Mouse (Mus musculus) spleen, adult 18-20 months (tissue): ENCODE data around the gene Mtx1.
"Not testable (repeated sequence)": the region's sequence is repeated elsewhere in the genome, so short reads cannot be mapped to it uniquely, and the experiment has no call there.

Experiments used
- DNase-seq, 2 experiments: peaks; one replicate each; pipeline ENCODE4 v3.0.0; 2022; ENCODE audit warnings: mixed read lengths in 2 of 2

The Mtx1 gene

DNA sequence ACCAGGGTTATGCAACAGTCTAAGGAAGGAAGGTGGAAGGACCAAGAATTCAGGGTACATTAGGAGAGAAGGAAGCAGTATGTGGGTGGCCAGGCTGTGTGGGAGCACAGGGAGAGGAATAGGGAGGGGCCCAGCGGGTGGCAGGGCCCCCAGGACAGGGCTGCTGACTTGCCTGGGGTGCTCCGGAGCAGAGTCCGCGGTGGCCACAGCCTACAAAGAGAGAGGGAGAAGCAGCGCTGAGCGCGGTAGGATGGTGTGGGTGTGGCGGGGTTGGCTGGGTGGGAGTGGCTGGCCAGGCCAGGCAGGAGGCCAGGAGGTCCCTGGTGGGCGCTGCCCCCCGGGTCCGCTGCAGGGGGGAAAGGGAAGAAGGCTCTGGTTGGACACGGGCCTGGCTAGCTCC lies 11.6 kb upstream of the Mtx1 start:
- DNase-seq: no peak

- no peak for DNase-seq
Observed at GRCm38 (mm10) chr3:89237682-89238081, 10.8 kb upstream of the Mtx1 start.

DNA sequence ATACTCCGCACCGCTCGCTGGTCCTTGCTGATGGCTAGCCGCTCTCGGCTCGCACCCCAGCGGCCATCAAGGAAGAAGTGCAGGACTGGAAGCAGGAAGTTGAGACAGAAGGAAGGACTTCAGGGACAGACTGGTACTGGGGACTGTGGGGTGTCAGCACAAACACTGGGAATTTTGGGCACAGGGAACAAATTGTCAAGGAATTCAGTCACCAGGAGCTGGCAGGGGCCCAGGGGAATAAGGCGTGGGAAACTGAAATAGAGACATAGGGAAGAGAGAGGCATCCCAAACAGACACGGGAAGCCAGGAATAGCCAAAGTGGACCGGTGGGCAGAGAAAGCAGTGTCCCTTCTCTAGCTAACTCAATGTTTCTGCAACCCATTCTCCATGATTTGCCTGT lies 9.6 kb upstream of the Mtx1 start:
- no peak for DNase-seq

DNA sequence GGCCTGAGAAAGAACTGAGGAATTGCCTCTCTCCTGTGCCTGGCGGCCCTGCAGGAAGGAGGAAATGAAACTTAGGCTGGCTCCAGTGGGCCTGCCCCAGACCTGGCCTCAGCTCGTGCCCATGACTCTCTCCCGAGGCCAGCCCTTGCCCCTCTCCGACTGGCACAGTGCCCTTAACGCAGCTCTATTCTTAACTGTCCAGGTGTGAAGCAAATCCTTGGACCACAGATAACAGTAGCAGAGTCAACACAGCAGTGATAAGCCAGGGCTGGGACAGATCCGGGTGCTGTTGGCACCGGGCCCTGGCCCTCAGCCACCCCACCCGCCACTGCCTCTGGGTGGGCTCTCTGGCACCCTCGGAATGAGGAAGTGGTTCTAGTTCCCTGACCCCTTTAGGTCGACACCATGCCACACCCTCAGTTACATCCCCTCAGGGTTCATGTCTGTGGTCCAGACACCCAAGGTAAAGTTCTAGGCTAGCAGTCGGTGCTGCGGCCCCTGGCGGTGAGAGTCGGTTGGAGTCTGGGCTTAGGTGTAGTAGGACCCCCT lies 6.7 kb upstream of the Mtx1 start:
- peak in 1 of 2 experiments; percentile 52 for DNase-seq

DNA sequence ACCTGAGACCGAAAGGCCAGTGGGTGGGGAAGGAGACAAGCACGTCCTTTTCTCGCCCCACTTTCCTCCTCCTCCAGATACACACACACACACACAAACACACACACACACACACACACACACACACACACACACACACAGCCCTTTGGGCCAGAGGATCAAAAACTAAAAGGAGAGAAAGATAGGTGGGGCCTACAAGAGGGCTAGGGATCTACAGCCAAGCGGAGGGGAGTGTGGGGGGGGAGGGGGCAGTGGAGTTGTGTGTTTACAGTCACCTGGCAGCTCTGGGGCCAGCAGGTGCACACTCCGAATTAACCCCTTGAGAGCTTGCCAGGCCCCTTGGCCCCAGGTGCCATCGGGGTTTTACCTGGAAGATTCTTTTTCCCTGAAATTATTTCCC lies 5.7 kb upstream of the Mtx1 start:
- DNase-seq: no peak

DNA sequence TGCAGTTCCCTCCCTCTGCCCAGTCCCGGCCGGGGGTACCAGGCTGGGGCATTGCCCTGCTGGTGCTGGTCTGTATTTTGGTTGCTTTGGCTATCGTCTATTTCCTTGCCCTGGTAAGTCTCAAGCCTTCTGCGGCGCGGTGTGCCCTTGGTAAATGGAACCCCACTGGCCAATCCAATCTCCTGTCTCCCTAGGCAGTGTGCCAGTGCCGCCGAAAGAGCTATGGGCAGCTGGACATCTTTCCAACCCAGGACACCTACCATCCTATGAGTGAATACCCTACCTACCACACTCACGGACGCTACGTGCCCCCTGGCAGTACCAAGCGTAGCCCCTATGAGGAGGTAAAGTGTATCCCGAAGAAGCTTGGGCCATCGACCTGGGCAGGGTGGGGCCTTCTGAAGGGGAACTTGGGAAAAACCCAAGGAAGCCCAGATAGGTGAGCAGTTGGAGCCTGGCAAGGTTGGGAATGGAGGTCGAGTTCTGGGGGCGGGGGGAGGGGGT lies 4.9 kb upstream of the Mtx1 start:
- no peak for DNase-seq

- DNase-seq: no peak
Observed at GRCm38 (mm10) chr3:89231345-89231744, 4.5 kb upstream of the Mtx1 start.

GRCm38 (mm10) chr3:89230561-89230960 lies 3.7 kb upstream of the Mtx1 start:
- no peak for DNase-seq

DNA sequence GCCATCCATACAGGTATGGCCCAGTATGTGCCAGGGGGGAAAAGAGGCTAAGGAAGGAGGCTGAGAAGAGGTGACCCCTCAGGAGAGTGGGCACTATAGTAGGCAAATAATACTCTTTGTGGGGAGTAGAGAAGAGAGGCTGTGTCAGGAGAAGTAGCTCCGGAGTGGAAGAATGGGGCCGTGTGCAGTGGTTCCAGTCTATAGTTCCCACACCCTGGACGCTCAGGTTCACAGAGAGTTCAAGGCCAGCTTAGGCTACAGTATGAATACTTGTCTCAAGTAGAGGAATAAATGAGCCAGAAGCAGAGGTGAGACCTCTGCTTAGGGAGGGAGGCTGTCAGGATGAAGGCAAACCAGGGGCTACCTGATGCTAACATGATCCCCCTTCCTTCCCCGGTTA lies 2.4 kb upstream of the Mtx1 start:
- no peak for DNase-seq

GRCm38 (mm10) chr3:89228836-89229235 lies 1.9 kb upstream of the Mtx1 start, which contains the start of gene Muc1:
TSS of gene Muc1 (plus strand) at chr3:89229057.
- DNase-seq: no peak

- DNase-seq: peak; percentile 76 to 86
Observed at GRCm38 (mm10) chr3:89228180-89228549, 1.3 kb upstream of the Mtx1 start.

- DNase-seq: peak in 1 of 2 experiments; percentile 43
Observed at GRCm38 (mm10) chr3:89227307-89228179, 655 bp upstream of the Mtx1 start.

DNA sequence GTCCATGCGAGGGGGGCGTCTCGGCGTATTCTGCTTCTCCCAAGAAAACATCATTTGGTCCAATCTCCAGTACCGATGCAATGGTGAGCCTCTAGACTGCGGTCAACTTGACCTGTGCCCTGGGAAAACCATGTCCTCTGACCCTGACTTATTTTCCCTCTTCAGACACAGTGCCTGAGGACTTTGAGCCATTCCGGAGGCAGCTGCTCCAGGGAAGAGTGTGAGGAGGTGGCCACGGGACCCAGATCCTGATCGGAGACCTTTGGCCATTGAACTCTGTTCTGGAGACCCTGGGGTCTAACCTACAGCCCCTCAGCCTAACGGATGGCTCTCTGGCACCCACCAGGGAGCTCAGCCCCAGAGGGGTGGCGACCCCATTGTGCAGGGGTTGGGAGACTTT lies 527 bp downstream of the Mtx1 start:
- no peak for DNase-seq

GRCm38 (mm10) chr3:89225918-89226317 lies 970 bp downstream of the Mtx1 start:
- DNase-seq: no peak

DNA sequence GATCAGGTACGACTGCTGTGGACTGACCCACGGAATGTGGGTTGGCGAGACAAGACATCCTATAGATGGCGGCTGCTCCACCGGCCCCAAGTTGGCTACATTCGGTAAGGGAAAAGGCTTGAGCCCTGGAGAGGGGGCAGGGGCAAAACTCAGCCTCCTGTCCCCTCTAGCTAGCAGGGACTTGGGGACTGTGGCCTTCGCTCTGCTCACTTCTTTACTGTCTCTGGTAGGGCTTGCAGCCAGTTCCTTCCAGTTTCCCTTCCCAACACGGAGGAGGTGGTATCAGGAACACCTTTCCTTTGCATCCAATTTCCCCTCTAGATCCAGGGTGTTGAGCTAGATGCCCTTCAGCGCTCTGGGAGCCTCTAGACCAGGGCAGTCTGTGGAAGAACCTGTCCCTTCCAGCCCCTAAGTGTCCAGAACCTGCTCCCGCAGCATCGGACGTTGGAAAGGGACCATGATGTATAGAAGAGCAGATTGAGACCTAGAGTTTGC lies 1.5 kb downstream of the Mtx1 start:
- no peak for DNase-seq

- DNase-seq: no peak
Observed at GRCm38 (mm10) chr3:89224796-89225195, 2.1 kb downstream of the Mtx1 start.

GRCm38 (mm10) chr3:89221167-89221566 lies 5.7 kb downstream of the Mtx1 start:
- DNase-seq: no peak

- DNase-seq: no peak
Observed at GRCm38 (mm10) chr3:89219546-89219945, 7.3 kb downstream of the Mtx1 start.

GRCm38 (mm10) chr3:89218271-89218670 lies 8.6 kb downstream of the Mtx1 start:
- no peak for DNase-seq

DNA sequence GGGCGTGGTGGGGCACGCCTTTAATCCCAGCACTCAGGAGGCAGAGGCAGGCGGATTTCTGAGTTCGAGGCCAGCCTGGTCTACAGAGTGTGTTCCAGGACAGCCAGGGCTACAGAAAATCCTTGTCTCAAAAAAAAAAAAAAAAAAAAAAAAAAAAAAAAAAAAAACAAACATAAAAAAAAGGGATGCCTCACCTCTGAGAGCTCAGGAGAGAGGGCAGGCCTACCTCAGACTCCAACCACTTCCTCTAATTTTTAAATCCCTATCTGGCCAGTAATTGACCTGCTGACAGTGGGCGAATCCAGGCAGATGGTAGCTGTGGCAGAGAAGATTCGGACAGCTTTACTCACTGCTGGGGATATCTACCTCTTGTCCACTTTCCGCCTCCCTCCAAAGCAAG lies 10.5 kb downstream of the Mtx1 start:
- DNase-seq: not testable (repeated sequence)

- peak; percentile 66 to 82 for DNase-seq
Observed at GRCm38 (mm10) chr3:89215853-89216252, 11.0 kb downstream of the Mtx1 start.

DNA sequence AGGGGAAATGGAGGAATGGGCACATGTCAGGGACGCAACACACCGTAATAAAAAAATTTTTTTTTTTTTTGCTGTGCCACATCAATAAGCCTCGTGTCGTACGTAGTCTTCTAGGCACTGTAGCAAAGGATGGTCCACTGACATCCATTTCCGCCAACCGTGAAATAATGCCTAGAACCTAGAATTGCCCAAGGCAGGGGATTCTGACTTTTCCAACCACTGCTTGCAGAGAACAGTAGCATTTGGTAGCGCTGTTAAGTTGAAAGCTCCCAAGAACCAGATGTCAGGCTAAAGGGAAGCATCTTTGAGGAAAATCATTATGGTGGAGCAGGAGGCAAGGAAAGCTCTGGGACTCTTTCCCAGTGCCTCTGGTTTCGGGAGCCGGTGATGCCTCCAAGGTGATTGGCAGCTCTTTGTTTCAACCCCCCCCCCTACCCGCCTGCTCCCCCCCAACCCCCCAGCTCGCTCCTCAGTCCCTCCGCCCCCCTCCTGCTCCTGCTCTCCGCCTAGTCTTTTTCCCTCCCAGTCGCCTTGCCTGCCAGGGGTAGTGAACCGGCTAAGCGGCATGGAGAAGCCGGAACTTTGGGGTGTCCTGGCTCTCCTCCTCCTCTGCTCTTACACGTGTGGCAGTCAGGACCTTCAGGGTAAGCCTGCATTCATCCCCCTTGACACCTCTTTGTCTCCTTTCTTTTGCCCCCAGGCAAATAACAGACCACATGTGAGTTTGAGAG lies 12.0 kb downstream of the Mtx1 start, which contains the start of gene Thbs3:
TSS of gene Thbs3 (plus strand) at position 500 of the 731 bp plus-strand sequence.
- DNase-seq: no peak

GRCm38 (mm10) chr3:89213803-89214530 lies 12.9 kb downstream of the Mtx1 start:
- peak; percentile 82 to 89 for DNase-seq
